Mouse (Mus musculus) layer of hippocampus, postnatal 14 days (tissue): ENCODE results near the gene Gm44805. TPM values are rescaled to one million over a fixed set of nuclear protein-coding genes. Genes with fewer than 3 reads are reported as not detected.

Experiments used
- DNase-seq, 2 experiments: peaks; one replicate each; pipeline ENCODE4 v3.0.0; 2021 to 2022; ENCODE audit warnings: low spot score in 2 of 2, mixed read lengths in 1 of 2
- total RNA-seq, 2 experiments: library from RNA; stranded (reverse); gene quantifications; 2 replicates each; pipeline ENCODE4 v1.2.3; 2021

Gm44805 gene
- total RNA-seq, 2 experiments from 2014 or later, result not detected

GRCm38 (mm10) chr7:19682979-19683378 lies 1.8 kb upstream of the Gm44805 start:
- DNase-seq, result no peak

- DNase-seq, result no peak
Observed at GRCm38 (mm10) chr7:19680702-19681101, 521 bp downstream of the Gm44805 start.

GRCm38 (mm10) chr7:19678901-19679300 lies 2.3 kb downstream of the Gm44805 start:
- no peak for DNase-seq

- DNase-seq, result no peak
Observed at GRCm38 (mm10) chr7:19677872-19678271, 3.4 kb downstream of the Gm44805 start, which contains the start of gene Apoc2. Gene Apoc2 (minus strand): TSS chr7:19677941.

- DNase-seq, result no peak
Observed at GRCm38 (mm10) chr7:19676662-19677061, 4.6 kb downstream of the Gm44805 start.

GRCm38 (mm10) chr7:19675824-19676223 lies 5.4 kb downstream of the Gm44805 start:
- DNase-seq, result no peak

- DNase-seq, result no peak
Observed at GRCm38 (mm10) chr7:19673083-19673699, 8.0 kb downstream of the Gm44805 start.

GRCm38 (mm10) chr7:19671511-19671910 lies 9.7 kb downstream of the Gm44805 start:
- DNase-seq, result no peak

- peak; percentile 92 to 97 for DNase-seq
Observed at GRCm38 (mm10) chr7:19668947-19669721, 12.1 kb downstream of the Gm44805 start.

GRCm38 (mm10) chr7:19667434-19667833 lies 13.8 kb downstream of the Gm44805 start:
- DNase-seq, result no peak

- no peak for DNase-seq
Observed at GRCm38 (mm10) chr7:19666750-19667149, 14.5 kb downstream of the Gm44805 start.

- peak; percentile 98 to 99 for DNase-seq
Observed at GRCm38 (mm10) chr7:19664955-19665841, 16.0 kb downstream of the Gm44805 start, which contains the start of gene Clptm1. Gene Clptm1 (minus strand): TSS chr7:19665033.

- no peak for DNase-seq
Observed at GRCm38 (mm10) chr7:19664455-19664954, 16.7 kb downstream of the Gm44805 start.

- no peak for DNase-seq
Observed at GRCm38 (mm10) chr7:19663940-19664339, 17.3 kb downstream of the Gm44805 start.

GRCm38 (mm10) chr7:19652614-19653013 lies 28.6 kb downstream of the Gm44805 start:
- no peak for DNase-seq

- DNase-seq, result no peak
Observed at GRCm38 (mm10) chr7:19651063-19651786, 30.0 kb downstream of the Gm44805 start.

GRCm38 (mm10) chr7:19641223-19641622 lies 40.0 kb downstream of the Gm44805 start:
- DNase-seq, result no peak

GRCm38 (mm10) chr7:19635074-19635827 lies 46.0 kb downstream of the Gm44805 start:
- DNase-seq, result no peak

- no peak for DNase-seq
Observed at GRCm38 (mm10) chr7:19634591-19634990, 46.6 kb downstream of the Gm44805 start.

- DNase-seq, result no peak
Observed at GRCm38 (mm10) chr7:19633855-19634254, 47.4 kb downstream of the Gm44805 start.
